Mouse (Mus musculus) adrenal gland, adult 8-10 months (tissue): ENCODE data around the gene Zdhhc7. TPM values are rescaled to one million over a fixed set of nuclear protein-coding genes. Genes with fewer than 3 reads are reported as not detected.

Source experiments
- DNase-seq: peaks from one replicate; pipeline ENCODE4 v3.0.0; 2022
- total RNA-seq, 4 experiments: library from RNA; stranded (reverse); gene quantifications; 2 replicates each; pipeline ENCODE4 v1.2.4; 2022

The Zdhhc7 gene
- total RNA-seq, 4 experiments from 2014 or later: 50.1 to 70.1 (median 55.6) TPM

DNA sequence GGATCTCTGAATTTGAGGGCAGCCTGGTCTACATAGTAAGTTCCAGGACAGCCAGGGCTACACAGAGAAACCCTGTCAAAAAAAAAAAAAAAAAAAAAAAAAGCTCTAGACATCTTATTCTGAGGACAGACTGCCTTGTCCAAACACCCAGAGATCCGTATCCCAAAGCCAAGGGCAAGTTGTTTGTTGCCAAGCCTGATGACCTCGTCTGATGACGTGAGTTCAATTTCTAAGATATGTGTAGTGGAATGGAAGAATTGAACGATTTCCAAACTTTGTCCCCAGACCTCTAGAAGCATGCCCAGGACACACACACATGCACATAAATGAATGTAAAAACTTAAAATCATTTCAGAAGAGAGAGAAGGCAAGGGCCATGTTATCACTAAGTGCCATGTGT lies 35.1 kb downstream of the Zdhhc7 start:
- no peak for DNase-seq

DNA sequence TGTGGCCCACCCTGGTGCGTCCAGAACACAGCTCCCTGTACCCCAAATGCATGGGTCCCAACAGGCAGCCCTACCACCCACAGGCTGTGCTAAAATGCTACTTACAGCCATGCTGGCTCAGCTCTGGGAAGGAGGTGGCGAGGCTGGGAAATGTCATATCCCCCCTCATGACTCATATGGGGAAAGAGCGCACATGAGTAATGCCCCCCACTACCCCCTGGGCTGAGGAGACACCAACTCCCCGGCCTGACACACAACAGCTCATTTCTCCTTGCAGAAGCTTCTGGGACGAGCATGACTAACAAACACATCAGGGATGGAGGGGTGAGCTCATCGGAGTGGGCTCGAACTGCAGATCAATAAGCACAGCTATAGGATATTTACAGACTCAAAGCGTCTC lies 35.7 kb downstream of the Zdhhc7 start:
- no peak for DNase-seq

DNA sequence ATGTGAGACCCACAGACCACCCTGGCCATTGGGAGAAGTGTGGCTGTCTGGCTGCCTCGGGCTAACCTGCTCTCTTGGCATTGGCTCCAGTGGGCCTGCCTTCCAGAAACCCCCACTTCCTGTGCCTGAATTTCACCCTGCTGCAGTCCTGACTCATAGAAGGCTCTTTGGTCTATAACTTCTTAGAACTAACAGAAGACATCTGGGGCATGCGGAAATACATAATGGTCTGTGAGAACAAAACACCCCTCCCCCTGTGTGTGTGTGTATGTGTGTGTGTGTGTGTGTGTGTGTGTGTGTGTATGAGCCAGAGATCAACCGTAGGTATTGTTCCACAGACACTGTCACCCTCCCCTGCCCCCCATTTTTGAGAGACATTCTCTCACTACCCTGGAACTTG lies 38.0 kb downstream of the Zdhhc7 start:
- no peak for DNase-seq

GRCm38 (mm10) chr8:120062742-120063141 lies 38.5 kb downstream of the Zdhhc7 start:
- no peak for DNase-seq

GRCm38 (mm10) chr8:120057078-120057477 lies 44.2 kb downstream of the Zdhhc7 start:
- no peak for DNase-seq

- no peak for DNase-seq
These were observed 46.4 kb downstream of the Zdhhc7 start for GRCm38 (mm10) chr8:120054833-120055232.

- no peak for DNase-seq
These were observed 49.0 kb downstream of the Zdhhc7 start for GRCm38 (mm10) chr8:120052318-120052717.

- no peak for DNase-seq
These were observed 49.4 kb downstream of the Zdhhc7 start for GRCm38 (mm10) chr8:120051908-120052307.

DNA sequence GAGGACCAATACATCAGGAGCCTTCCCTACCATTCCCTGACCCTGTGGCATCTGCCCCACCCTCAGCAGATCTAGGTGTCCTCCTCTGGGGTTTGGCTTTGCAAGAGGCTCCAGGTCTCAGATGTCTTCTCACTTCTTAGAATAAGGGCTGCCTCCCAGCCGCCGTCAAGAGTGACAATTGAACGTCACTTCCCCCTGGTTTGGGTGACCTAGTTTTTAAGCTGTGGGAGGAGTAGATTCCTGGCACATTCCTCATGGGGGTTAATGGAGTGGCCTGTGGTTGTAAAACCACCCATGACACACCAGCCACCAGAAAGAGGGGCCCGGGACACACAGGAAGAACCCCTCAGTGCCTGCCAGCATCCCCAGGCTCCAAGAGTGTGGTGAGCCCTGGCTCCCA lies 50.3 kb downstream of the Zdhhc7 start:
- no peak for DNase-seq

DNA sequence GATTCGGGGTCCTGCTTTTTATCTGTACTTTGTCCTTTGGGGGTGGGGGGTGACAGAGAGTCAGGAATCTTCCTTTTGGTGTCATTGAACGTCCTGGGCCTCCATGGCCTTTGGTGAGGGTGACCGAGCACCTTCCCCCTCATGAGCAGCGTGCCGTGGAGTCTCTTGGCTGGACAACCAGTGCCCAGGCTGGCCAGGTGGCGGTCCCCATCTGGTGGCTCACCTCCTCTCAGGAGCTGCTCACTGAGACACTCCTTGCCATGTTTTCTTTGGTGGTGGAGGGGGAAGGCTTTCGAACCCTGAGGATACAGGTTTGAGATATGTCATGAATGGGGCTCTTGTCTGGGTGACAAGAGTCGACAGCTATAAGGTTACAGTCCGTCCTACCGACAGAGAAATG lies 50.9 kb downstream of the Zdhhc7 start:
- DNase-seq: no peak

GRCm38 (mm10) chr8:120049949-120050348 lies 51.3 kb downstream of the Zdhhc7 start:
- DNase-seq: no peak

GRCm38 (mm10) chr8:120046258-120047020 lies 54.8 kb downstream of the Zdhhc7 start:
- DNase-seq: peak; percentile 86

DNA sequence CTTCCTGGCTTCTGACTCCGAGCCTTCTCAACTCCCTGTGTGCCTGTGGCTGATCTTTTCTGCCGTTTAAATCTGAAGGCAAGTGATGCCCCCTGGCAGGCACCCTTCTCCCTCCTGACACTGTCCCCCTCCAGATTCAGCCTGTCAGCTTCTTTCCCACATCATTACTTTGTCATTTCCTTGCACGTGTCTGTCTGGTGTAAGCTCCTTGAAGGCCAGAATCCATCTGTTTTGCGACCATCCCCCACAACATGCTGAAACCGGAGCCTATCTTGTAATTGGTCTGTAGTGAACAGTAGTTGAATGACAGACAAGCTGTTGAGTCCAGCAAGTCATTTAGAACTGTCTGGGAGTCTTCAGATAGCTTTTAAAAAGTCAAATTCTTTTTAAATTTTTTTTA lies 55.8 kb downstream of the Zdhhc7 start:
- DNase-seq: no peak

GRCm38 (mm10) chr8:120044907-120045306 lies 56.4 kb downstream of the Zdhhc7 start:
- no peak for DNase-seq

- DNase-seq: no peak
These were observed 58.6 kb downstream of the Zdhhc7 start for GRCm38 (mm10) chr8:120042542-120043312.

DNA sequence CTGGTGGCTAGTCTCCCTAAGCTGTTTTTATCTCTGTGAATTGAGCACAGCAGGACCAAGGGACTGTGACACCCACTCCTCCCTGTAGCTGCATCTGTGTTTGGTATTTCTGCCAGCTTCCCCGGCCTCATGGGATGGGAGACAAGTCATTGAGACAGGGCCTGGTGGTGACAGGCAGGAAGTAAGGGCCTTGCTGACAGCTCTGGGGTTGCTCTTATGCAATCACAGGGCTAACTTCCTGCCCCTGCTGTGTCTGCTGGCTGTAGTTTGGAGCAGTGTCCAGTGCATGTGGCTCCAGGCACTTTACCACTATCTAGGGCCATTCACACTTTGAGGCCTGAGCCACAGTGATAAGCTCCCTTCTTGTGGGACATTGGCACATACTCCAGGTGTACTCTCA lies 60.4 kb downstream of the Zdhhc7 start:
- no peak for DNase-seq

GRCm38 (mm10) chr8:120039313-120039919 lies 61.9 kb downstream of the Zdhhc7 start:
- no peak for DNase-seq

GRCm38 (mm10) chr8:120038741-120039140 lies 62.5 kb downstream of the Zdhhc7 start:
- no peak for DNase-seq

DNA sequence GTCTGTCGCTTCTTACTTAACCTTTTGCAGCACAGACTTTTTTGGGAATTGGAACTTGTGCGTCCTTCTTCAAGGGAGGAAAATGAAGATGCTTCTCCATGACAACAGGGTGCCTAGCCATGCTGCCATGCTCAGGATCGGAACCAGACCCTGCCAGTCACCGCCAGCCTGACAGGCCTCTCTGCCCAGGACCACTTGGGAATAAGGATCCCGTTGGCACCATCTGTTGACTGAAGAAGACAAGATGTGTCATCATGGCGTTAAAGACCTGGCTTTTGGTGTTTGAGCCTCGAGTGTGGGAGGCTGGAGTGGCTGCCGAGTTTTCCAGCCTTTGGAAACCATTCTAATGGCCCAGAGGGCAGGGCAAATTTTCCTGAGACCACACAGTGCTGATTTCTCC lies 63.7 kb downstream of the Zdhhc7 start:
- no peak for DNase-seq

DNA sequence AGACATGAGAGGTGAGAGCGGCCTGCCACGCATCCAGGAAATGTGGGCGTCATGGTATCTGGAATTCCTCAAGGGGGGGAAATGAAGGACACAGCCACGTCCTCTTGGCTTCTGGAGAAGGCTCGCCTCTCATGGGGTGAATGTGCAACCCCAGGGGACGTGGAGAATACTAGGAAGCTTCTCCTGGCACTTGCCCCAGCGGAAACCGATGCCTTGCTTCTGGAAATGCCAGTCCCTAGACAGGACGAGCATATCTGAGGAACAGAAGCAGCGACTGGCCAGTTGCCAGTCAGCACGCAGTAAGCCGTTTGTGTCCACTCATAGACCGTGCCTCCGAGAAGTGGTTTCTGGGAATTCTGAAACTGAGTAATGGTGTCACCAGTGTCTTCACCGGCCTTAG lies 64.1 kb downstream of the Zdhhc7 start:
- no peak for DNase-seq

DNA sequence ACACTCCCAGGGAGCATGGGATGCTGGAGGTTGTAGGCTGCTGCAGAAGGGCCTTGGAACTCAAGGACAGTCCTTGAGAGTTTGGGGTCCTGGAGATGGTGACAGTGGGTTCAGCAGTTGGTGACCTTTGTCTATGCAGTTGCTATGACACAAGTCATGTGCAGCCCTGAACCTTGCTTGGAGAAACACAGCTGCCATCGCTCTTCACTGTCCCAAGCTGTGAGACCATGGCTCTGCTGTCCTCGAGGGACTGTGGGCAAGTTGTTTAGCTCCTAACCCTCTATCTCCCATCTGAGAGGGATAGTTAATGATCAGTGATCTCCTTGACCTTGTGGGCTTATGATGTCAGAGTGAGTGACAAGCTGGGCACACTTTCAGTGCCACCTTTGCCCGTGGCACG lies 64.7 kb downstream of the Zdhhc7 start:
- DNase-seq: no peak

GRCm38 (mm10) chr8:120036111-120036510 lies 65.2 kb downstream of the Zdhhc7 start:
- peak; percentile 40 for DNase-seq

- DNase-seq: no peak
These were observed 66.8 kb downstream of the Zdhhc7 start for GRCm38 (mm10) chr8:120034471-120034870.
